ENCODE assay signal across 10 mouse cellular contexts in genomic region chr8:125808826-125809225, GRCm38 (mm10).
A peak's percentile ranks its signal among the peaks of the same experiment; 100 is the strongest.
DNase-seq lines count a peak whose midpoint lies in the region; ATAC-seq lines count a peak whose summit lies in the region.
"Had no signal": no experiment of that assay in that cellular context is flagged by ENCODE, and none has a peak within 500 bp of the region (broad histone marks: within the 10 kb centered on the region; RNA-seq: fewer than 3 reads in every experiment).

No protein-coding gene starts in this region.

- no peak for DNase-seq in cerebellum, postnatal 4 days (ENCODE audit: low spot score in 2 of 2)
- peak; percentile 47 for DNase-seq in NIH3T3 (ENCODE audit: low read depth)
- peak; percentile 10 for DNase-seq in forelimb bud, embryonic 11.5 days (ENCODE audit: low read depth, low spot score)
- peak; percentile 71 to 80 for DNase-seq in left cerebral cortex, adult 9 months (ENCODE audit: low spot score in 2 of 2)
- DNase-seq in embryo, embryonic 11 days, result no peak
- DNase-seq in adrenal gland, adult 8-10 months, result no peak
- DNase-seq: liver, embryonic 13.5 days had no signal

- H3K27me3 ChIP-seq in liver, embryonic 12.5 days (replicated peaks), result no peaks in the 10 kb centered on the region; the same call in 1 of the 2 replicates
- H3K27me3 ChIP-seq: liver, embryonic 13.5 days; neural tube, embryonic 12.5 days had no signal

- no peaks in the 10 kb centered on the region for H3K36me3 ChIP-seq in liver, embryonic 12.5 days
- H3K36me3 ChIP-seq: liver, embryonic 13.5 days; neural tube, embryonic 12.5 days had no signal

- WGBS in liver, embryonic 12.5 days (ENCODE audit: insufficient replicate concordance), result 76% methylated on average over 6 of the region's 6 CpGs

- ATAC-seq in cerebellum, adult (ENCODE audit: insufficient number of reproducible peaks, low FRiP score, low TSS enrichment), result peak; percentile 43; the same call in 1 of the 2 replicates
- no peak for ATAC-seq in liver, embryonic 12.5 days

- H3K27ac ChIP-seq in liver, embryonic 12.5 days, result no peak overlapping the region
- H3K27ac ChIP-seq: liver, embryonic 13.5 days; neural tube, embryonic 12.5 days had no signal

- H3K4me2 ChIP-seq in liver, embryonic 12.5 days, result no peak overlapping the region
- H3K4me2 ChIP-seq: liver, embryonic 13.5 days; neural tube, embryonic 12.5 days had no signal

- no peak overlapping the region for H3K9ac ChIP-seq in liver, embryonic 12.5 days
- H3K9ac ChIP-seq: liver, embryonic 13.5 days; neural tube, embryonic 12.5 days had no signal

- no peaks in the 10 kb centered on the region for H3K4me1 ChIP-seq in liver, embryonic 12.5 days
- H3K4me1 ChIP-seq: liver, embryonic 13.5 days; neural tube, embryonic 12.5 days had no signal

- no peaks in the 10 kb centered on the region for H3K9me3 ChIP-seq in liver, embryonic 12.5 days (replicated peaks)
- H3K9me3 ChIP-seq: liver, embryonic 13.5 days; neural tube, embryonic 12.5 days had no signal

- H3K4me3 ChIP-seq in liver, embryonic 12.5 days, result no peak overlapping the region
- H3K4me3 ChIP-seq: liver, embryonic 13.5 days; neural tube, embryonic 12.5 days had no signal

Comparison
In these comparisons a context has a peak if more than half of its experiments do, and no peak if none do; other contexts are left out.
1. DNase-seq: peak in NIH3T3 (single experiment), forelimb bud, embryonic 11.5 days (single experiment) and left cerebral cortex, adult 9 months (2 of 2); none in cerebellum, postnatal 4 days (0 of 2), embryo, embryonic 11 days (single experiment) and adrenal gland, adult 8-10 months (single experiment).